8 mouse cellular contexts compared by ENCODE assay signal in genomic region chr14:40924378-40925113, GRCm38 (mm10). TPM values are rescaled to one million over a fixed set of nuclear protein-coding genes. Genes with fewer than 3 reads are reported as not detected.
DNase-seq lines count a peak whose midpoint lies in the region; ATAC-seq lines count a peak whose summit lies in the region.

No protein-coding gene starts in this region.

- WGBS in heart, embryonic 10.5 days: 54% methylated on average over 10 of the region's 10 CpGs
- WGBS in heart, embryonic 15.5 days: 48% methylated on average over 10 of the region's 10 CpGs
- 36% methylated on average over 10 of the region's 10 CpGs for WGBS in limb, embryonic 12.5 days
- WGBS in neural tube, embryonic 11.5 days: 41% methylated on average over 10 of the region's 10 CpGs

- H3K27me3 ChIP-seq in heart, embryonic 10.5 days (ENCODE audit: insufficient read depth, poor library complexity, severe bottlenecking): no peaks in the 10 kb centered on the region
- no peaks in the 10 kb centered on the region for H3K27me3 ChIP-seq in heart, embryonic 15.5 days
- no peaks in the 10 kb centered on the region for H3K27me3 ChIP-seq in limb, embryonic 12.5 days
- H3K27me3 ChIP-seq in neural tube, embryonic 11.5 days (ENCODE audit: control insufficient read depth, insufficient read depth, low read length): no peaks in the 10 kb centered on the region

- H3K4me1 ChIP-seq in heart, embryonic 10.5 days: peaks cover 35% of the 10 kb centered on the region
- H3K4me1 ChIP-seq in heart, embryonic 15.5 days (replicated peaks): peaks cover 24% of the 10 kb centered on the region
- H3K4me1 ChIP-seq in limb, embryonic 12.5 days (replicated peaks): peaks cover 26% of the 10 kb centered on the region
- peaks cover 13% of the 10 kb centered on the region for H3K4me1 ChIP-seq in neural tube, embryonic 11.5 days (ENCODE audit: control insufficient read depth, insufficient read depth, low read length)

- H3K9me3 ChIP-seq in heart, embryonic 10.5 days: no peaks in the 10 kb centered on the region
- H3K9me3 ChIP-seq in heart, embryonic 15.5 days (replicated peaks): no peaks in the 10 kb centered on the region
- H3K9me3 ChIP-seq in limb, embryonic 12.5 days: no peaks in the 10 kb centered on the region
- no peaks in the 10 kb centered on the region for H3K9me3 ChIP-seq in neural tube, embryonic 11.5 days (ENCODE audit: control insufficient read depth, low read length)

- 0 out of 2 replicates have a peak overlapping the region, but pooled peaks have one; percentile 4 for H3K27ac ChIP-seq in heart, embryonic 10.5 days
- peak overlapping the region; percentile 43 for H3K27ac ChIP-seq in heart, embryonic 15.5 days
- H3K27ac ChIP-seq in limb, embryonic 12.5 days: peak overlapping the region; percentile 19; the same call in 1 of the 2 replicates
- H3K27ac ChIP-seq in neural tube, embryonic 11.5 days (ENCODE audit: low read depth, low read length): no peak overlapping the region

- no peak for DNase-seq in heart, embryonic 10.5 days (ENCODE audit: low spot score)
- DNase-seq in heart, postnatal 14 days: no peak
- DNase-seq in T-cell, adult 2 months (ENCODE audit: low spot score): peak; percentile 61
- peak; percentile 37 for DNase-seq in neural tube, embryonic 11.5 days (ENCODE audit: low spot score)
- DNase-seq in testis, postnatal 10 days (ENCODE audit: low spot score): no peak

- H3K4me2 ChIP-seq in heart, embryonic 15.5 days: peak overlapping the region; percentile 16; the same call in 1 of the 2 replicates
- no peak overlapping the region for H3K4me2 ChIP-seq in limb, embryonic 12.5 days
- H3K4me2 ChIP-seq in neural tube, embryonic 11.5 days (ENCODE audit: low read depth): no peak overlapping the region

- peak; percentile 47 for ATAC-seq in heart, embryonic 15.5 days (replicated peaks; ENCODE audit: insufficient number of reproducible peaks, insufficient read depth, low FRiP score, low read depth)
- no peak for ATAC-seq in limb, embryonic 12.5 days (ENCODE audit: insufficient number of reproducible peaks, insufficient read depth, low FRiP score, low TSS enrichment, low read depth)
- peak; percentile 49; the same call in 1 of the 2 replicates for ATAC-seq in neural tube, embryonic 11.5 days (ENCODE audit: insufficient read depth, low FRiP score, low TSS enrichment)
- no peak; the same call in 1 of the 2 replicates for ATAC-seq in cerebellum, adult (ENCODE audit: insufficient number of reproducible peaks, low FRiP score, low TSS enrichment)

- intact Hi-C loops in heart, postnatal 14 days (cut with DNase I): no loop called here

- no peak overlapping the region for H3K4me3 ChIP-seq in heart, embryonic 10.5 days
- no peak overlapping the region for H3K4me3 ChIP-seq in heart, embryonic 15.5 days
- H3K4me3 ChIP-seq in limb, embryonic 12.5 days (replicated peaks): no peak overlapping the region
- no peak overlapping the region for H3K4me3 ChIP-seq in neural tube, embryonic 11.5 days (ENCODE audit: low read depth, low read length)

- peaks cover 6% of the 10 kb centered on the region; the same call in 1 of the 2 replicates for H3K36me3 ChIP-seq in heart, embryonic 10.5 days
- no peaks in the 10 kb centered on the region for H3K36me3 ChIP-seq in heart, embryonic 15.5 days
- H3K36me3 ChIP-seq in limb, embryonic 12.5 days: 0 out of 2 replicates have a peak, but pooled peaks cover 15% of the 10 kb centered on the region
- H3K36me3 ChIP-seq in neural tube, embryonic 11.5 days (ENCODE audit: control insufficient read depth, insufficient read depth, low read length): no peaks in the 10 kb centered on the region

- no peak overlapping the region for H3K9ac ChIP-seq in heart, embryonic 15.5 days
- H3K9ac ChIP-seq in limb, embryonic 12.5 days (replicated peaks): no peak overlapping the region
- no peak overlapping the region for H3K9ac ChIP-seq in neural tube, embryonic 11.5 days (ENCODE audit: low read length)

RNA-seq across cellular contexts. Expression of gene Sh2d4b, which starts 31.5 kb away (rescaled TPM):
- polyA plus RNA-seq in heart, embryonic 10.5 days (2016; fragmentation: Nextera tagmentation; extraction: Ambion mirVana): 0.14 and 0.41 TPM in 2 replicates
- total RNA-seq in heart, postnatal 14 days (2021): 1 to 10 TPM in 1 of 2 experiments, under 1 TPM in 1; 0.93 to 1.2 TPM
- polyA plus RNA-seq in heart, embryonic 15.5 days (2015; fragmentation: Nextera tagmentation; extraction: Ambion mirVana): 0.69 and 4.3 TPM in 2 replicates
- polyA plus RNA-seq in limb, embryonic 12.5 days (2016; fragmentation: Nextera tagmentation; extraction: Ambion mirVana): 0.21 and 0.33 TPM in 2 replicates
- 1.5 and 1.6 TPM in 2 replicates for polyA plus RNA-seq in neural tube, embryonic 11.5 days (2014; fragmentation: Nextera tagmentation; extraction: Ambion mirVana)

RNA-seq across cellular contexts. Expression of gene Tspan14, which starts 42.1 kb away (rescaled TPM):
- polyA plus RNA-seq in heart, embryonic 10.5 days (2016; fragmentation: Nextera tagmentation; extraction: Ambion mirVana): 42.3 and 58.6 TPM in 2 replicates
- total RNA-seq in heart, postnatal 14 days (2021): 10 to 100 TPM; 27.9 to 28.7 TPM
- polyA plus RNA-seq in heart, embryonic 15.5 days (2015; fragmentation: Nextera tagmentation; extraction: Ambion mirVana): 32.7 and 50.9 TPM in 2 replicates
- polyA plus RNA-seq in limb, embryonic 12.5 days (2016; fragmentation: Nextera tagmentation; extraction: Ambion mirVana): 68.4 and 70.1 TPM in 2 replicates
- 118 and 125 TPM in 2 replicates for polyA plus RNA-seq in neural tube, embryonic 11.5 days (2014; fragmentation: Nextera tagmentation; extraction: Ambion mirVana)

Comparison
In these comparisons a context has a peak if more than half of its experiments do, and no peak if none do; other contexts are left out.
1. DNase-seq: peak in T-cell, adult 2 months (single experiment) and neural tube, embryonic 11.5 days (single experiment); none in heart, embryonic 10.5 days (single experiment), heart, postnatal 14 days (0 of 2) and testis, postnatal 10 days (single experiment).
2. ATAC-seq: peak in heart, embryonic 15.5 days (single experiment) and neural tube, embryonic 11.5 days (single experiment); none in limb, embryonic 12.5 days (single experiment) and cerebellum, adult (single experiment).